Mouse (Mus musculus): ENCODE results near the gene Exoc3.

Gene Exoc3

DNA sequence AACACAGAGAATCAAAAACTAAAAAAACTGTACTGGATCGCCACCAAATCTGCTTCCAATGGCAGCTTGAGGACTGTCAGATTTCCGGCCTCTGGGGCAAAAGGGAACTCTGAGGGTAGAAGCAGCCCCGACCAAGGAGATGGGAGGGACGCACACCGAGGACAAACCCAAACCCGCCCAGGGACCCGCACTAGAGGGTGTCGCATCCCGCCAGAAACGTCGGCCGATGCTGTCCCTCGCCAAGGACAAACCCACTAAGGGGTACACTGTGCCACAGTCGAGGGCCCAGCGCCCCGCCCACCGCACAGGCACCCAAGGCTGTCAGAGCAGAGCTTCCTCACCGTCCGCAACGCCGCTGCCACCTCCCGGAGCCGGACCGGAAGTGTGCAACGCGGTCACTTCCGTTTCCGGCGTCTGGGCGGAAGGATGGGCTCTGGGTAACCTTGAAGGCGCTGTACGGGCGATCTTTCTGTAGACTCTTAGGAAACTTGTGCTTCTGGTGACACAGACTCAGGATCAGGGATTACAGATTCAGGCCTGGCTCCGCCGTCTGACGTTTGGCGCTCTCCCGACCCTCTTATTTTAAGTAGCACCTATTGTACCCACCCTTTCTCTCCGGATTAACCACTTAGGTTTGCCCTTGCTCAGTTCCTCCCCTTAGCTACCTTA, at the start of gene Exoc3:
Gene Exoc3, minus strand, starts transcription at position 416 of the 669 bp plus-strand sequence.
- peak; percentile 93 for DNase-seq (ENCODE audit: low spot score)

DNA sequence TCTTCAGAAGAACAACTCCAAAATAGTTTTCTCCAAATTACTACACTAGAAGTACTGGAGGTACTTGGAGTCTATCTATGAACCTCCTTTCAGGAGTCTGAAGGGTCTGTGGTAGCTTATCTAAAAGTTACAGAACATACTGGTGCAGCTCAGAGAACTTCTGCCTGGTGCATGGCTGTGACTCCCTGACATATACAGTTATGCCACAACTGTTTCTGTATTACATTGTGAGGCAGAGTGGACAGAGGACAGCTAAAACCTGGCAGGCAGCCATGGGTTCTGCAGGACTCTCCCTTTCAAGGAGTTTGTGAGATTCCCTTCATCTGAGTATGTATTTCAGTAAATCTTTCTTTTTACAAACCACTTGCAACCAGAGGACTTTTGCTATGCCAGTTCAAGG, 38.0 kb upstream of the Exoc3 start:
- no peak for DNase-seq (ENCODE audit: low spot score)

DNA sequence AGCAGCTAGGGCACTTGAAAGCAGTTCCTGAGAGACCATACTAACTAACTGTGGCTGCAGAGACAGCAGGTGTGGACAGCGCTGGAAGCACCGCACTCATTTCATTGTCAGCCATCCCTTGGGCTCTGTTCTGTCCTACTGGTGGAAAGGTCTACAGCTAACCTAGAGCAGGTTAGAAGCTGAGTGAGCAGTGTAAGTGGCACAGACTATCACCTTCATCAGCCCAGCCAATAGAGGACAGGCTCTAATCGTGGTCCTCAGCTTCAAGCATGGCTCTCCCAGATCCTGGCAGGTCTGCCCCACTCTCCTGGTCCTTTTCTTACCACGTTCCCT, 37.3 kb upstream of the Exoc3 start:
- no peak for DNase-seq (ENCODE audit: low spot score)

DNA sequence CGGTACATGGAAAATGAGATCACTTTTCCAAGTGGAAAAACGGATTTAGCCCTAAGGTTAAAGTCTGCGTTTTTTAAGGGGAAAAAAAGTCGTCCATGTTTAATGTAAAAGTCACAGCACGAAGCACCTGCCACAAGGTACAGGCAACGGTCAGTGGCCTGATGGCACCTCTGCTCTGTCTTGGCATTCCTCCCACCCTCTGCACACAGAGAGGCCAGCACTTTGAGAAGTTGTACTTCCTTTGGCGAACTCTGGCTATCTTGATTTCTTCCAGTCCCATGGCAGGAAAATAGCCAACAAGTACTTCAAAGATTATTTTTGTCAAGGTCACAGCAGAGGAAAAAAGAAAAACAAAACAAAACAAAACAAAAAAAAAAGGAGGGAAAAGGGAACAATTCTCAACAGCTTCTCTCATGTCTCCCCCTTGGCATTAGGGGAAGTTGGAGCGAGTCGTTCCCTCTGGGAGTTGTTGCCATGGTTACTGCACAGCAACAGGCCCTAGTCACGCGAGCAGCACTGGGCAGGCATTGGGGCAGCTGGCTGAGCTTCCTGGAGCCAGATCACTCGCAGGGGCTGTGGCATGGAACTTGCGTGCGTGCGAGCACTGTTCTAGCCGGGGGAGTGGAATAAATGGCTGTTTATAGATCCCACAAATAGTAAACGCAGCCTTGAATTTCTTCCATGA, 36.8 kb upstream of the Exoc3 start:
- DNase-seq (ENCODE audit: low spot score) = peak; percentile 86

DNA sequence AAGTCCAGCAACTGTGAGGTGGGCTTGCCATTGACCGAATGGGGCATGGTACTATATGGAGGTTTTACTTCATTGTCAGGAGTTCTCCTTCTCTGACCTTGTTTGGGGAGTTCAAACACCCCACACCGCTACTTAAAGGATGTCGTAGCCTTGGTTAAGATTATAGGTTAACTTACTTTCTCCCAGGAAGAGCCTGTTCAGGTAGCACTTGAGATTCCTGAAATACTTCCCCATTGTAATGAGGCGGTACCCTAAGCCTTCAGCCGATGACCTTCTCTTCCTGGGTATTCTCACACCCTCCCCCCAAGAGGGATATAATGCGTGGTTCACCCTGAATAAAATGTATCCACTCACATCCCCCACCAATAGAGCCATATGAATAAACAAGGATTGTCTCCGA, 29.0 kb upstream of the Exoc3 start:
- DNase-seq (ENCODE audit: low spot score) = no peak

DNA sequence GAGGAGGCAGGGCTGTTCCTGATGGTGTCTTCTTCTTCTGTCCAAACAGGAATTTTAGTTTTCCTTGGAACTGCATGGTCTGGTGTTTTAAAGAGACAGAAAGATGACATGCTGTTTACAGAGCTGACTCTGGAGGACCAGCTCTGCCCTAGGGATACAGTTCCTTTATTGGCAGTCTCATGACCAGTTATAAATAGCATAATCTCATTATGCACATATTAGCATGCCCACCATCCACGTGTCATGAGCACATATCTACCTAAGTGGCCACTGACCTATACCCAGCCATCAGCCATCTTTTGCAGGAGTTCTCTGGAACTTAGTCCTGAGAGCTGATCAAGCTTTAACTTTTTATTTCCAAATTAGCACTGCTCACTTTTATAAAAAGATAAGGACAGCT, 12.1 kb upstream of the Exoc3 start:
- DNase-seq (ENCODE audit: low spot score) = no peak

DNA sequence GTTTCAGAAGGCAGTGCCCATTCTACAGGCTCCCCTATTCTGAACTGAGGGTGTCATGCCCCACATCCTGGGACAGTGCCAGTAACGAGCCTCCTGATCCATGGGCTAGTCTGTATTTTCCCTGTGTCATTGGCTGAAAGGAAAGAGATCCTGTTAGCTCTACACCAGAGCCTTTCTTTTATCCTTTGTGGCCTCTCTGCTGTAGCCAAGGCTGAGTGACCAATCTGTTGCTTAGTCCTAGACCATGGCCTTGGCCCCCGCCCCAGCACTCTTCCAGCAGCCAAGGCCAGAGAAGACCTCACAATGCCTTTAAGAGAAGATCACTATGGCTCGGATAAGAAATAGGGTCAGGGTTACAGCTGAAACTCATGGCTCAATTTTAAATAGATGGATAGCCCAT, 9.9 kb upstream of the Exoc3 start:
- DNase-seq (ENCODE audit: low spot score) = no peak

DNA sequence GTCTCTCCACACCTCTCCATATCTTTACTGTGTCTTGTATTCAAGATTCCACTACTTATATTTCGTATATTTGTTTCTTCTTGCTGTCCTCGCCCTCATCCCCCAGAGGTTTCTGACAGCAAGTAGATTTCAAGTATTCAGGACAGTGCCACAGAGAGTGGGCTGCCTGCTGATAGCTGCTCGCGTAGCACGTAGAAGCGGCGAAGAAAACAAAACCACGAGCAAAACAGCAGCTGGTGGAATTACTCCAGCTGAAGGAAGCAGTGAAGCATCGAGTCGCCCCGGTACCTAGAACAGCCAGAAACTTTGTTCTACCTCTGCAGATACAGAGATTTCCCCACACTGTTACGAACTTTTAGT, 434 bp upstream of the Exoc3 start:
- no peak for DNase-seq (ENCODE audit: low spot score)

DNA sequence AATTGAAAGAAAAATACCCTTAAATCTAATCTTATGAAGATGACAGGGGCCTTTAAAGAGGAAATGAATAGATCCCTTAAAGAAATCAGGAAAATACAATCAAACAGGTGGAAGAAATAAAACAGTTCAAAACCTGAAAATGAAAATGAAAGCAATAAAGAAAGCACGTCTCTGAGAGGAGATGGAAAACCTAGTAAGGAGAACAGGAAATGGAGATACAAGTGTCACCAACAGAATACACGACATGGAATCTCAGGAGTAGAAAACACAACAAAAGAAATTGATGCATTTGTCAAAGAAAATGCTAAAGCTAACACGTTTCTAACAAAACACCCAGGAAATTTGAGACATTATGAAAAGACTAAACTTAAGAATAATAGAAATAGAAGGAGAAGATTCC, 12.1 kb downstream of the Exoc3 start:
- DNase-seq (ENCODE audit: low spot score) = no peak

DNA sequence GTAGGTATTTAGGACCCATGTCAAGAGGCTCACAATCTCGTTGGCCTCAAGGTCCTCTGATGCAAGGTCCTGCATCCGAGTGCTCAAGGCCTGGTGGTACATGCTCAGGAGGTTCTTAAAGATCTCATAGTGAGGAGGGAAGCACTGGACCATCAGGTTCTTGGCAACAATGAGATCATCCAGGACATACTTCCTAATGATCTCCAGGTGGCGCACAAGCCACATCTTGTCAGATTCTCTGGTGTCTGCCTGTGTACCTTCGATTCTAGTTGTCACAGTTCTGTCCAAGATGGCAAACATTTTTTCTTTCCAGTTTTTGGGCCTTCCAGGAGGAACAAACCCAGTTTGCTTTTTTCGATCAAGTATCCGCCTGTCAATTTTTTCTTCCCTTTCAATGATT, 15.9 kb downstream of the Exoc3 start:
- peak; percentile 40 for DNase-seq (ENCODE audit: low spot score)

DNA sequence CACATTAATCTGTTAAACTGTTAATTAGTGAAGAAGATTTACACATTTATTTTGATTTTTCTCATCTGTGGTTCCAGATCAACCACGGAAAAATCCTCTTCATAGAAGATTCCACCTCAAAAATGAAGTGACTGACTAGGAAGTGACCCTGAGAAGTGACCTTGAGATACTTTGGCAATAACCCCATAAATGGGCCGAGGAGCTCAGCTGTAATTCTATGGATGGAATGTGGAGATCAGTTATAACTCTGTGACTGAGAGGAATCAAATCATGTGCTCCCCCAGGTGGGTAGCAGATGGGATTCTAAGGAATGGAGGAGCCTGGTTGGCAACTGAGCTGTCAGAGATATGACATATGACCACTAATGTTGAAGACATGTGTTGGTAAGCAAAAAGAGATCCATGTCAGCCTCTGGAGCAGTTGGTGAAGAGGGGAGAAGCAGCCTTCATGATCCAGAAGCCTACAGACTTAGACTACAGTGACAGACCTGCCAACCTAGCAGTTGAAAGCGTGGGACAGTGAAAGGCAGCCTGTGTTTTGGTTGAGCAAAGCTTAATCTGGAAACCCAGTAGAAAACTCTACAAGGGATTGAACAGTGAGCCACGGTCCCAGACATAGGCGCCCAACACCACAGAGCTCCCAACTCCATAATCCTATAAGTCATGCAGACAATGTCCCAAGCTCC, 25.4 kb downstream of the Exoc3 start:
- DNase-seq (ENCODE audit: low spot score) = no peak

DNA sequence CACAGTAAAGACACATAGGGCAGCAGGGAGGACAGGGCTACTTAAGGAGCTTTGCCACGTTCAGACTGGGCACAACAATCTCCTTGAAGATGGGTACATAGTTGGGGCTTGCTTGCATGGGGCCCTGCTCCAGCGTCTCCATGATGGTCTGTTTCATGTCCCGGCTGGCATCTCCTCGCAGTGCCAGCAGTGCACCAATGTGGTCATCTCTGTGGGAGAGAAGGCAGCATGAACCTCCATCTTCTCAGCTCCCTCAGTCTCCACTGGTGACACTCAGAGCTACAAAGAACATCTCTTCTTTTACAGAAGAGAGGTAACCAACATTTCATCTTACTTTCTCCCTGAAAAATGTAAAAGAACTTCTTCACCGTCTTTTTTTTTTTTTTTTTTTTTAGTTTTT, 36.5 kb downstream of the Exoc3 start:
- no peak for DNase-seq (ENCODE audit: low spot score)

DNA sequence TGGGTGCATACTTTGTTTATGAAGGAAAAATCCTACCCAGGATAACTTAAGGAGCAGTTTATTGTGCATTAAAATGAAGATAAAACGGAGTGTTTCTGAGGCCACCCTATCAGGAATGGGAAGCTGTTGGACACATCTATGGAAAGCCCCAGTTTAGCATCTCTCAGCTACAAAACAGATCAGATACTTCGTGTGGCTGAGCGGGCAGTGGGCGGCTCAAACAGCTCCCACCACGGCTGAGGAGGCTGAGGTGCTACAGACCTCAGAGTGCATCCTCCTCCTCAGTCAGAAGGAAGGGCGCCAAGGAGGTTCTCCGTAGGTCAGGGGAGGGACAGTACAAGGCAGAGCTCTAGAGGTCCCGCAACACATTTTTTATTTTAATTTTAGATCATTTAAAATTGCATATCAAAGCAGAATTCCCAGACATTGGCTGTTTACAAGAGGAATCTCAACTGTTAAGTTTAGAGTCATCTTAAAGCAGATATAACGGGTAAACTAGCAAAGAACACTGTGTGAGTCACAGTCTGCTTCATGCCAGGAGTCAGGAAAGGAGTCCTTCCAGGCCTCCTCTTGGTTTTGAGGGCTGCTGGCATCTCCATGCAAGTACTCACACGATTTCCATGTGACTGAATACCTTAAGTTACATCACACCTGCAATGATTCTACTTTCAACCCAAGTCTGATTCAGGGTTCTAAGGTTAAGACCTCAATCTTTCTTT, 38.9 kb downstream of the Exoc3 start:
- DNase-seq (ENCODE audit: low spot score) = no peak

DNA sequence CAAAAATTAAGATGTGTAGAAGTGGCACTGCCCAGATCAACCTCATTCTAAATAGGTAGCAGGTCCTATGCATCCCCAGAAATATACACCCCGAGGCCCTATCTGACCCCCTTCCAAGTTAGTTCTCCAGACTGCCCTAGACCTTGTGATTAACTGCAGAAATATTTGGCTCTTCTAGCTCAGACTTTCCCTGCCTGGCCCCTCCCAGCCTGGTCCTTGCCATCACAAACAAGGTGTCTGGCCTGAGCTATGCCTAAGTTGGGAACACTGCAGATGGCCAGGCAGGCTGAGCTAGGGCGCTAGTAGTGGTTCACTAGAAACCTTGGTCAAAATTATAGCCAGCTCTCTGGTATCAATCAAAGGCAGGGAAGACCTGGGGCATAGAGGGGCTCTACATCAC, 41.0 kb downstream of the Exoc3 start:
- no peak for DNase-seq (ENCODE audit: low spot score)

DNA sequence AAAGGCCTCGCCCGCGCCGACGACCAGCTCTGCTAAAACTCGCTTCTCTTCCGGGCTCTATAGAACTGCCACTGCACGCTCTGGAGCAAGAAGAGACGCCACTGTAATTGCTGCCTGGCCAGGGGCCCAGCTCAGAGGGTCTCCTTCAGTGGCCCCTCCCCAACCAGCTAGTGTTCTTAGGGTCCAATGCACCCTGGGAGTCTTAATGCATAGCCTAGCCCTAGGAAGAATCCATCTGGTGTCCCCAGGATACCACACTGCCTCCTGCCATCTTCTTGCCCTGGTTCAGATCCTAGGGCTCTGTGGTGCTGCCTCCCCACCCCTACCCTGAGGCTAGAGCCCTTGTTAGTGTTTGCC, 41.5 kb downstream of the Exoc3 start:
- DNase-seq (ENCODE audit: low spot score) = no peak

DNA sequence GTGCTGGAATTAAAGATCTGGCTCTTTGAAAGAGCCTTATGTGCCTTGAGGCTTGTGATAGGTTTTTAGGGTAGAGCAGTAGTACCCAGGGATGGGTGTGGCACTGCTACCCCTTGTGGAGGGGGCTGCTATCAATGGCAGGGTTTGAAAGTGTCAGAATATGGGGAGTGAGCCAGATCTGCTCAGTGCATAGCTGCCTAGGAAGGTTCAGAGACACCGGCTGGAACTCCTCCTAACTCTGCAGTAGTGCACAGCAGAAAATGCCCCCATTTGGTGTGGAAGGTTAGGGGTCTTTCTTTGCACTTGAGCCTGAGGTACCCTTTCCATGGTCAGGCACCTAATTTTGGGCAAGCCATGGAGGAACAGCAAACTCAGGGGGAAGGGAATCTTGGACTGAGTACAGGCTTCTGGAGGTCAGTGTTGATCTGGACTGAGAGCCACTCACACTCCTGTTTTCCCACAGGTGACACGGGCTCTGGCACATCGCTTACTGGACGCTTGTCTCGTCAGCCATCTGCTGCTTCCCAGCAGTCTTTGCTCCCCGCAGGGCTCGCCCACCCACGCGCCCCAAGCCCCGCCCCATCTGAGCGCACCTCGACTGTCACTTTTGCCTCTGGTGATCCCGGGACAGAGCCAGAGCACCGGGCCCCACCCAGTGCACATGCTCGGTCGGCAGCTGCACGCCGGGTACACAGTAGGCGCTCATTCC, 42.0 kb downstream of the Exoc3 start:
- peak; percentile 54 for DNase-seq (ENCODE audit: low spot score)

DNA sequence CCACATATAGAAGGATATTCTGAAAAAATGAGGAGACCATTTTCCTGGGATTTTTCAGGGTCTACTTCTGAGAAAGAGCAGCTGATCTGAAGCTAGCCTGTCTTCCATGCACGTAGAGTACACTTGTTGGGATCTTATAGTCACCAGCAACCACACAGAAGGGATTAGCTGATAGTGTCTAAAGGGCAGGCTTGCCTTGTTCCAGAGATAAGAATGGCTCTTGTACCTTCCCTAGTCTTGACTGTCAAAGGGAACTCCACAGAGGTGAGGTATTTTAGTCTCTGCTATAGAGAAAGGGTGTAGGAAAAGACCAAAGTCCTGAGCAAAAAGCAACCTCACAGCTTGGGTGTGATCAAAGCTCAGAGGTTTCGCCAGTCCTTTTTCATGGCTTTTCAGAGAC, 61.2 kb downstream of the Exoc3 start:
- DNase-seq (ENCODE audit: low spot score) = no peak

DNA sequence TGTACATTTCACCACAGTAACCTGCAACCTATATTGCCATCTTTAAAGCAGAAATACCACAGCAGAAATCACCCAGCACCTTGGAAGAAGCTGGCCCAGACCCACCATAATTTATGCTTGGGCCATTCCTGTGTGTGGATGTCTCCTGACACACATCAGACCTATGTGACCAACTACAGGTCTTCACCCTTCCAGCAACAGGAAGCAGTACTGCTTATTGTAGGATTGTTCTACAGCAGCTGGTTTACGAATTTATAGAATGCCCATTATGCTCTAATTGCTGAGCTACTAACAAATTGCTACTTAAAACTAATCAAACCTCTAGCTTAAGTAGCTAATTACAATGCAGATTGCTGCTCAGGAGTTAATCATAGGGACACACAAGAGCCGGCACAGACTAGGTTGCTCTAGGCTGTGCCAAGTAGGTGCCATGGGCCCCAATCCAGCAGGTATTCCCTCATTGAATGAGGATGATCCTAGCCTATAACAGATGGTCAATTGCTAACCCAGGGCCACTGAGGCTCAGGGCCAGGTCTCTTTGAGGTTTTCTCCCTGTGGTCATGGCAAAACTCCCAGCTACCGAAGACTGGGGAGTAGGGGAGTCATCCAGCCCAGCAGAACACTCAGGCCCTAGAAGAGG, 62.4 kb downstream of the Exoc3 start:
- DNase-seq (ENCODE audit: low spot score) = no peak

DNA sequence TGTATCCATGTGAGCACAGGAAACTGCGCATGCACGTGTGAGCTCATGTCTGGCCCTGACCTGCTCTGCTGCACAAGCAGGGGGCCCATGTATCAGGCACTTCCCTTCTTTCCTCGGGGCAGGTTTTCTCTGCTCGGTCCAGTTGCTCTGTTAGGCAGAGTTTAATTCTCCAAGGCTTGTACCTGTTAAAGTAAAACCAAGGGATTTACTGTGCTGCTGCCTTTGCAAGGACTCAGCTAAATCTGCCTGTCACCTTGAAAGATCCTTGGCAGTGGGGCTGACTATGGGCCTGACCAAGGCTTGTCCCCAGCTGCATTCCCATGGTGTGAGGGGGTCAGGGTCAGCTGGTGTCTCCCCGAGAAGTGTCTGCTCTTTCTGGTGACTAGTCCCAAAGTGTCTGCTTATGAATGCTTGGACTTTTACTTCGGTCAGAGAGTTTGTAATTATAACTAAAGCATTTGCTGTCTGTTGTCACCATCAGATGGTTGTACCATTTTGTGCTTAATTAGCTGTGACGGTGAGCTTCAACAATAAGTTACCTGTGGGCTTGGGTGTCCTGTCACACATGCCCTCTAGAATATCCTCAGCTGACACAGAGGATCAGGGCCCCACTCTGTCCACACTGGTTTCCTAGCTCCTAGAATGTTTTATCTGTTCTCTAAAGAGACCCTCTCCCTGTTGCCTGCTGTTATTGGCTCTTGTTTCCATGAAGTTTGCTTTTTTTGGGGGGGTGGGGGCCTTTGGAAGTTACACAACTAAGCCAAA, 64.2 kb downstream of the Exoc3 start:
- DNase-seq (ENCODE audit: low spot score) = no peak

DNA sequence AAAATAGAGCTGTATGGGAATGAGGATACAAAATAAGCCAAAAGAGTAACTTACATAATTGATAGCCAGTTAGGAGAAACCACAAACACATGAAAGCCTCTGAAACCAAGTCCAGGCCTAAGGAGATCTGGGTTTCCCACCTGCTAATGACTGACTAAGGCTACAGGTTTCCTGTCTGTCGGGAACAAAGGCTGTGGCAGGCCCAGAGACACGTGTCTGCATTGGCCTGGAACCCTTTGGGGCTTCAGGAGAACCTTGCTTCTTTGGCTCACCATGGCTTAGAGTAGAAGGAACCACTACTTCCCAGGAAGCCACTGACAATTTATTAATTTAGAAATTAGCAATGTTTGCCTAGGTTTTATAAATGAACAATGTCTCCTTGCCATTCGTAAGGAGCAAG, 65.2 kb downstream of the Exoc3 start:
- DNase-seq (ENCODE audit: low spot score) = no peak

DNA sequence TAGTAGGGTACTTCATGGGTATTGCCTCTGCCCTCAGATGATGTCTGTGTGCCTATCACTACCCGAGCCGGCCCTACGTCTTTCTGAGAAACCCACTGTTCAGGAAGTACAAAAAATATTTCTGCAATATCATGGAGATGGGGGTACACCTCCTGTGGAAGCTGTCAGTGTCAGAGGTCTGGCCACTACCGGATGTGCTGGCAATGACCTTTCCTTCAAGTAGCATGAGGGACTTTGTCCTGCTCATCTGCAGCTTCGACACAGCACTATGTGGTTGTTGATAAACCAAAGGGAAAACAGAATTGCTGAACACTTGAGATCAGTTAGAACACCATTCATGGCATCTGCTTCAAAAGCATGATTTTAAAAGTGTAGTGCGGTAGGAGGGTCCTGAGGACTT, 67.7 kb downstream of the Exoc3 start:
- no peak for DNase-seq (ENCODE audit: low spot score)

All from embryo, embryonic 10.5 days (tissue).